Mouse (Mus musculus) liver, adult 2 months (tissue): ENCODE results near the gene Hist1h2af. TPM values are rescaled to one million over a fixed set of nuclear protein-coding genes. Genes with fewer than 3 reads are reported as not detected.
"Not testable (repeated sequence)": the region's sequence is repeated elsewhere in the genome, so short reads cannot be mapped to it uniquely, and the experiment has no call there.

Source experiments
- DNase-seq: peaks from one replicate; pipeline ENCODE4 v3.0.0-alpha.2; 2011; ENCODE audit warnings: low read depth, low spot score; ENCODE audit errors: extremely low read depth
- H3K27ac ChIP-seq: fragments of 200-500 bp; replicated peaks from 2 replicates; pipeline ENCODE4 v1.5.1; 2012; ENCODE audit warnings: low read depth, mild to moderate bottlenecking, control low read depth, inconsistent platforms, low read length; ENCODE audit not compliant: insufficient read depth
- H3K27me3 ChIP-seq: fragments of 200-500 bp; 2 replicates; pipeline ENCODE4 v1.6.1; 2012; ENCODE audit warnings: mild to moderate bottlenecking, moderate library complexity, low read length, inconsistent platforms; ENCODE audit not compliant: control insufficient read depth, insufficient read depth
- H3K36me3 ChIP-seq: fragments of 200-500 bp; 2 replicates; pipeline ENCODE4 v1.6.1; 2012; ENCODE audit warnings: low read length, inconsistent platforms; ENCODE audit not compliant: control insufficient read depth, insufficient read depth
- H3K4me1 ChIP-seq: fragments of 200-500 bp; 2 replicates; pipeline ENCODE4 v1.6.1; 2011; ENCODE audit warnings: low read length; ENCODE audit not compliant: control insufficient read depth, insufficient read depth
- H3K4me3 ChIP-seq: fragments of 200-500 bp; 2 replicates; pipeline ENCODE4 v1.5.1; 2011; ENCODE audit warnings: low read depth, mild to moderate bottlenecking, control low read depth, low read length, moderate library complexity; ENCODE audit not compliant: insufficient read depth
- H3K79me2 ChIP-seq: fragments of 200-500 bp; 2 replicates; pipeline ENCODE4 v1.6.1; 2012; ENCODE audit warnings: inconsistent platforms, mild to moderate bottlenecking, low read length, moderate library complexity; ENCODE audit not compliant: control insufficient read depth, insufficient read depth
- H3K9ac ChIP-seq: fragments of 200-500 bp; 2 replicates; pipeline ENCODE4 v1.6.1; 2012; ENCODE audit warnings: low read depth, mild to moderate bottlenecking, control low read depth, inconsistent platforms, low read length
- CTCF ChIP-seq: fragments of 200-500 bp; IDR thresholded peaks from 2 replicates; pipeline ENCODE4 v1.5.1; 2011; ENCODE audit warnings: low read depth, low read length, control low read depth
- POLR2A ChIP-seq: fragments of 200-500 bp; IDR thresholded peaks from 2 replicates; pipeline ENCODE4 v1.6.1; 2011; ENCODE audit warnings: low read length, control low read depth; ENCODE audit not compliant: insufficient read depth; ENCODE audit errors: extremely low read depth
- WGBS: fragments of 180-500 bp; shearing (Covaris S2); methylation state at CpG from one replicate; pipeline ENCODE4 v1.1.7; 2018; 5-methylcytosine and 5-hydroxymethylcytosine counted together
- polyA plus RNA-seq: library from polyadenylated mRNA; depleted of rRNA; stranded (reverse); fragments of >200 nt; gene quantifications from 2 replicates; pipeline ENCODE4 v1.2.3, GENCODE M21; 2012
- total RNA-seq: library from RNA; depleted of rRNA; stranded (reverse); fragments of >200 nt; gene quantifications from 2 replicates; pipeline ENCODE4 v1.2.3, GENCODE M21; 2014

The Hist1h2af gene
- total and polyA plus RNA-seq, 2 experiments, result 2.9 to 9.2 TPM

DNA sequence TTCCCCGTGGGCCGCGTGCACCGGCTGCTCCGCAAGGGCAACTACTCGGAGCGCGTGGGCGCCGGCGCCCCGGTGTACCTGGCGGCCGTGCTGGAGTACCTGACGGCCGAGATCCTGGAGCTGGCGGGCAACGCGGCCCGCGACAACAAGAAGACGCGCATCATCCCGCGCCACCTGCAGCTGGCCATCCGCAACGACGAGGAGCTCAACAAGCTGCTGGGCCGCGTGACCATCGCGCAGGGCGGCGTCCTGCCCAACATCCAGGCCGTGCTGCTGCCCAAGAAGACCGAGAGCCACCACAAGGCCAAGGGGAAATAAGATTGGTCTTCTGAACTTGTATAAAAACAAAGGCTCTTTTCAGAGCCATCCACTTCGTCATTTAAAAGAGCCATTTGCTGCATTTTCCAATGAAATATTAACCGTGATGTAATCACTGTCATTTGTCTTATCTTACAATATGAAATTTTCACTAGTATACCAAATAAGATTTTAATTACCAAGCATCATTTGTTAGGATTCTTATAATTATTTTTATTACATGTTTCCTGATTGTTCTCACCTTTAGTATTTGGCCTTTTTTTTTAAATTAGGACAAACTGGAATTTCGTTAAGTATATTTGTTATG is 41.0 kb downstream of the Hist1h2af start:
- H3K9ac ChIP-seq, H3K79me2 ChIP-seq, H3K27ac ChIP-seq, H3K27me3 ChIP-seq, H3K36me3 ChIP-seq, DNase-seq: not testable (repeated sequence)
- H3K4me1 ChIP-seq, result peaks cover 15% of the 10 kb centered on the region; the same call in 1 of the 2 replicates
- WGBS, result 7% methylated on average over 13 of the region's 39 CpGs
- H3K4me3 ChIP-seq, result 0 out of 2 replicates have a peak overlapping the region, but pooled peaks have one; percentile 29

DNA sequence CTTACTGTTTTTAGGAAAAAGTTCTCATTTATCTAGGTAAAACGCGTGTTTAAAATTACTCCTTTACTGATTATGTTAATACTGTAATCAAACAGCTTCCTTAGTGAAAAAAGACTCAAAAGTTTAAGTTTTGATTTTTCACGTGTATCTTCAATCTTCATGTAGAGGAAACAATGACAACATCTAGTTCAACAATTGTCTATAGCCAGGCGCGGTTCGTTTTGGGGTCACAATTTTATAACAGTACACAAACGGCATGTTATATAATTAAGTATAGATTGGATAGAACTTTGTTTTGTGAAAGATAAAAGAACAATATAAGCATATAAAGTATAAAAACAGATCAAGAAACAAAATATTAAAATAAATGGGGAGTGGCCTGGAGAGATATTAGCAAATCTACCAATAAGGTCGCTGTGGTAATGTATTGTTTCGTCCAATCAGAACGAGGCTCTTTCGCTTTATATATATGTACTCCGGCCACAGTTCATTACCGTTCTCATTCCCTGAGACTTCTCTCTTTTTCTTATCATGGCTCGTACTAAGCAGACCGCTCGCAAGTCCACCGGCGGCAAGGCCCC is 41.7 kb downstream of the Hist1h2af start, which contains the start of gene Hist1h3d:
TSS of gene Hist1h3d (plus strand) at position 493 of the 581 bp plus-strand sequence.
- Histone ChIP-seq H3K79me2 (no peaks in the 10 kb centered on the region), H3K4me3 (peak within 1 kb of the TSS; percentile 50), H3K27ac (no peak within 1 kb of the TSS; the same call in 1 of the 2 replicates), H3K27me3 (no peaks in the 10 kb centered on the region), H3K36me3 (no peaks in the 10 kb centered on the region), H3K4me1 (peaks cover 15% of the 10 kb centered on the region; the same call in 1 of the 2 replicates), H3K9ac (peak within 1 kb of the TSS; percentile 71)
- peak; percentile 69 for DNase-seq
- TF ChIP-seq POLR2A (no peak), CTCF (no peak)
- WGBS, result 3% methylated on average over 18 of the region's 18 CpGs

DNA sequence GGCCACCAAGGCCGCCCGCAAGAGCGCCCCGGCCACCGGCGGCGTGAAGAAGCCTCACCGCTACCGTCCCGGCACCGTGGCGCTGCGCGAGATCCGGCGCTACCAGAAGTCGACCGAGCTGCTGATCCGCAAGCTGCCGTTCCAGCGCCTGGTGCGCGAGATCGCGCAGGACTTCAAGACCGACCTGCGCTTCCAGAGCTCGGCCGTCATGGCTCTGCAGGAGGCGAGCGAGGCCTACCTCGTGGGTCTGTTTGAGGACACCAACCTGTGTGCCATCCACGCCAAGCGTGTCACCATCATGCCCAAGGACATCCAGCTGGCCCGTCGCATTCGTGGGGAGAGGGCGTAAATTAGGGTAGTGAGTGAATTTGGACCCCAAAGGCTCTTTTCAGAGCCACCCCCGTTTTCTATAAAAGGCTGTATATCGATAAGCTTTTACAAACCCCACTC is 42.2 kb downstream of the Hist1h2af start:
- H3K4me1 ChIP-seq, result peaks cover 15% of the 10 kb centered on the region; the same call in 1 of the 2 replicates
- H3K36me3 ChIP-seq, H3K27me3 ChIP-seq, H3K27ac ChIP-seq, H3K79me2 ChIP-seq, DNase-seq: not testable (repeated sequence)
- H3K9ac ChIP-seq, result peak overlapping the region; percentile 71
- WGBS, result 7% methylated on average over 13 of the region's 40 CpGs
- peak overlapping the region; percentile 50 for H3K4me3 ChIP-seq

DNA sequence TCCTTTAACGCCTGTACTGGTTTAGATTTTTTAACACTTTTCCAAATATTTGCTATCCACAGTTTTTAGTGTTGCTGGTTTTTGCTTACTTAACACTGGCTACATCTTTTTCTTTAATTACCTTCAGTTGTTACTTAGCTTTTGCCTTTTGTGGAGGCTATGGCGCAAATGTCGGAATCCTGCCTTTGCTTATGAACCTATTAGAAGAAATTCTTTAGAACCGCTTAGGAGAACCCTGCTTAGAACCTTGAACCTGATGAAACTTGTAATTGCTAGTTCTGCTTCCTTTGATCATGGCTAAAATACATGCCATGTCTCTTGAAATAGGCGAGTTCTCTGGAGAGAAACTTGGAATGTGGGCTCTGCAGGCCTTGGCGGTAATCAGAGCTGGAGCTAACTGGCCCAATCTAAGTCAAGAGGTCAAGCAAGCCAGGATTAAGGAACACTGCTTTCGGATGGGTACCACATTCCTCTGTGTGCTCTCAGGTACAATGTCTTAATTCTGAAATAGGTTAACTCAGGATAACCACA is 42.7 kb downstream of the Hist1h2af start:
- Histone ChIP-seq H3K4me3 (no peak overlapping the region), H3K27ac (no peak overlapping the region)

DNA sequence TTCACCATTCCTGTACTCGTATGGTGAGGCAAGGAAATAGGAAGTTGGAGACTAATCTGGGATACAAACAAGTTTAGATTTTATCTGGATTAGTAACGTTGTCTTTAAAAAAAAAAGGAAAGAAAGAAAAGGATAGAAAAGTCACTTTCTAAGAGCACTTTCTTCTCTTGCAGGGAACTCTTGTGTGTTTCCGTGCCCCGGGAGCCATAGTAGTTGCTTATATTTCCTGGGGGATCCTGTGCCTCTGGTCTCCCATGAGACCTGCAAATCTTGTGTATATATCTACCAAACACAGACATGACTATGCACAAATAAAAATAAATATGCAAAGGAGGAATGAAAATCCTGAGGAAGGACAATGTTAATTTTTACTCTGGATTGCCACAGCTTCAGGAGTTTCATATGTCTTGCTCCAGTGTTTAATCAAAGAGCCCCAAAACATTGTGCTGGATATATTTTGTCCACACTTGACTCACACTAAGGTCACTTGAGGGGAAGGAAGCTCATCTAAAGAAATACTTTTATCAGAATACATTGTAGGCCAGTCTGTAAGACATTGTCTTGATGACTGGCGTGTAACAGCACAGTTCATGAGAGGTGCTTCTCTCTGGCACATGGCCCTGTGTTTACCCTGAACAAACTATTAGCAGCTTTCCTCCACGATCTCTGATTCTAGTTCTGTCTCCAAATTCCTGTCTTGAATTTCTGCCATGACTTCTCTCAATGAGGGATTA is 43.4 kb downstream of the Hist1h2af start:
- no peaks in the 10 kb centered on the region for H3K36me3 ChIP-seq
- H3K4me1 ChIP-seq, result peaks cover 12% of the 10 kb centered on the region; the same call in 1 of the 2 replicates
- 51% methylated on average over 6 of the region's 6 CpGs for WGBS
- H3K27me3 ChIP-seq, result no peaks in the 10 kb centered on the region
- no peak overlapping the region for H3K27ac ChIP-seq
- peak; percentile 76 for DNase-seq
- H3K4me3 ChIP-seq, result no peak overlapping the region
- H3K79me2 ChIP-seq, result no peaks in the 10 kb centered on the region
- TF ChIP-seq CTCF (no peak), POLR2A (no peak)
- H3K9ac ChIP-seq, result no peak overlapping the region

More for the DNA sequence above, 42.7 kb downstream of the Hist1h2af start:
- no peaks in the 10 kb centered on the region for H3K27me3 ChIP-seq
- H3K9ac ChIP-seq, result 0 out of 2 replicates have a peak overlapping the region, but pooled peaks have one; percentile 8
- TF ChIP-seq POLR2A (no peak), CTCF (no peak)
- H3K4me1 ChIP-seq, result peaks cover 15% of the 10 kb centered on the region; the same call in 1 of the 2 replicates
- no peaks in the 10 kb centered on the region for H3K36me3 ChIP-seq
- H3K79me2 ChIP-seq, result no peaks in the 10 kb centered on the region
- 71% methylated on average over 7 of the region's 7 CpGs for WGBS
- DNase-seq, result no peak
